Mouse (Mus musculus) frontal cortex, postnatal 25 days (tissue): ENCODE measurements around the gene Dcxr.
"Not testable (repeated sequence)": the region's sequence is repeated elsewhere in the genome, so short reads cannot be mapped to it uniquely, and the experiment has no call there.

Experiments
- DNase-seq, 2 experiments: peaks; one replicate each; pipeline ENCODE4 v3.0.0; 2022; ENCODE audit warnings: low spot score in 2 of 2

Gene Dcxr

DNA sequence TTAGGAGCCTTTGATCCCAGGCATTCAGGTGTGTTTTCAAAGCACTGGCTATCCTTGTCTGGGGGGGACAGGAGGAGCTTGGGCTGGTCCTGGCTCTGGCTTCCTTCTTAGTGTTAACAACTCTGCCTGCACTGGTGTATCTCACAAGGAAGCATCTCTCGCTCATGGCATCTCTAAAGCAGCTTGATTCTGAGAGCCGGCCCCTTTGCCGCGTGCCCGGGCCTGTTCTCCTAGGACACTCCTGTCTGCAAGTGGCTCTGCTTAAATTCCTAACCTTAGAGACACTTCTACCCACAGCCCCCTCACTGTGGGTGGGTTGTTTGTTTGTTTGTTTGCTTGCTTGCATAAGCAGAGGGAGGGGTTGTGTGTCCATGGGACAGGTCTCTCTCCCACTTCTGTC is 19.1 kb downstream of the Dcxr start:
- no peak for DNase-seq

DNA sequence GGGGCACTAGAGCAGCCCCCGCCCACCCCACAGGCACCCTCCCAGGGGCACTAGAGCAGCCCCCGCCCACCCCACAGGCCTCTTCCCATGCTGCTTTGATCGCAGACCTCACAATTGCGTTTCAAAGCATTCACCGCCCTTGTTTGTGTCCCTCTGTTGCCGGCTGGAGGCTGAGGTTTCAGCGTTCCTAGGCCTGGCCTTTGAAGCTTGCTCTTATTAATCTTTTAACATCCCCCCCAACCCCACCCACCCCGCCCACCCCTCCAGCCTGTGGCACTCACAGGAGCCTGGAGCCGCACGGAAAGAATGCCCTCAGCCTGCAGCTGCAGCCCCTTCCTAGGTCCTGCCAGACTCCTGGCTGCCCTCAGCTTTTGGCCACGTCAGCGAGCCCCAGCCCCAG is 19.9 kb downstream of the Dcxr start:
- DNase-seq = no peak

DNA sequence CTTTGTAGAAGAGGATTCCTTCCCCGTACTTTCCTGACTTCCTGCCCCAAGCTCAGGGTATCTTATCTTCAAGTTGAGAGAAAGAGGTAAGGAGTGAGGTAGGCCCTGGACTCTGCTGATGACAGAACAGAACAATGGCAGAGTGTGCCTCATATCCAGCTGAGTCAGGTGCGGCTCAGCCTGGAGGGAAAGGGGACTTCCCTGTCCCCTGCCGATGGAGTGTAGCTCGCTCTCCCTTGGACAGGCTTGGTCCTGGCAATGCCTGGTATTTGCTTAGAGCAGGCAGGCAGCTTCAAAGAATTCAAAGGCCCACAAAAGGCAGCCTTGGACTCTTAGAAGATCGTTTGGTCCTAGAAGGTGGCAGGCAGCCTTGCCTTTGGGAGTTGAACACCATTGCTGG is 21.0 kb downstream of the Dcxr start:
- no peak for DNase-seq

DNA sequence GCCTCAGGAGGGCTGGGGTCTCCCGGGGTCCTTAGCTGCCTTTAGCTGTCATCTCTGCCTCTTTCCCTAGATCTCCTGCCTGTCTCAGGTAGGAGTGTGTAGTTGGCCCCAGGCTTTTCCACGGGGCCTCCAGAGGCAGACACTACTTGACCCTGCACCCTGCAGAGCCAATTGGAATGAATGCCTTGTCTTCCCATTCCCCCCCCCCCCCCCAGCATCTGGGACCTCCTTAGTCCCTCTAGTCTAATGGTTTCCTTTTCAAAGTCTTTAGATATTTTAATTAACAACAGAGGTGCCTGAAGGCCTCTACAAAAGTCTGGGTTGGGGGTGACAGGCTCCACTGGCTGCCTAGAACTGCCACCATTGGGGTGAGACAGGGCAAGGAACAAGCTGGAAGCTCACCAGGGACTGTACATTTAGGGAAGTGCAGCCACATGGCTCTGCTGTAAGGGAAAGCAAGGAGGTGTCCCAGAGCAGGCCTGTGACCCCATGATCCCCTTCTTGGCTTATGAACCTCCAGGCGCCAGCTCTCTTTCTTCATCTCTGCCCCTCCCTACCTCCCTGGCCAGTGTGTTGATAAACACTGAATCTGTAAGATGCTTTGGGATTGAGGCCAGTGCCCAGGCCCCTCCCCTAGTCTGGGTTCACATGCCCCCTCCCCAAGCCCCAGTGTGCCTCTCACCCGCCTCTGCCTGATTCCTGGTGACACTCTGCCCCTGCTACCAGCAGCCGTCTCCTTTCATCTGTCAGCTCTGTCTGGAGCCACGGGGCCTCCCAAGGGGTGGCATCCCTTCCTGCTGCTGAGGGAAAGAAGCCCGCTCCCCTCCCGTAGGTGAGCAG is 22.4 kb downstream of the Dcxr start:
- DNase-seq = no peak

DNA sequence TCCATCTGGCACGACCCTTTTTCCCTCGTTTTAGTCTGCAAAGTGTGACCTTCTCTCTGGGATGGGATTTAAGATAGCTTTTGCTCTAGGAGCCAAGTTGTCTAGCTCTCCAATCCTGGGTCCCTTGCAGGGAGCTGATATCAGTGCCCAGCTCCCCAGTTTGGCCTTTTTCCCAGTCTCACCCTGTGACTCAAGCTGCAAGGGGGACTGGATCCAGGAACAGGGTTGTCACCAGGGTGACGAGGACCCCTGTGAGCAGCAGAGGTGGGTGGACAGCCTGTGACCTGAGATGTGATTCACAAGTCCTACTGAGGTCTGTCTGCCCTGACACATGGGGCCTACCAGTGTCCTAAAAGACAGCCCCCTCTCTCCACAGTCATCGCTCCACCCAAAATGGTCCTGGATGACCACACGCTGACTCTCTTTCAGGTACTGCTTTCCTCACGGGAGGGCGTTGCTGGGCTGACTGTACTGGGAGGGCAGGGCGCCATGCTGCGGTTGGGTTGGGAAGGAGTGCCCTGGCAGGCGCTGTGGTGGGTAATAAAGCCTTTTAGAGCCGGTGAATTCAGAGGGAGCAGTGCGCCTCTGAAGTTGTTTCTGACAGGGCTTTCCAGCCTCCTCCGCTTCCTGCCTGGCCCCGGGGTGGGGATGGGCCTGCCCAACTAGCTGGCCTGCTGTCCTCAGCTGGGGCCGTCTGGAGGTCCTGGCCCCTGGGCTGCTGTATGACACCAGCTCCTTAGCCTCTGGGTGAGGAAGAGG is 23.2 kb downstream of the Dcxr start:
- no peak for DNase-seq

DNA sequence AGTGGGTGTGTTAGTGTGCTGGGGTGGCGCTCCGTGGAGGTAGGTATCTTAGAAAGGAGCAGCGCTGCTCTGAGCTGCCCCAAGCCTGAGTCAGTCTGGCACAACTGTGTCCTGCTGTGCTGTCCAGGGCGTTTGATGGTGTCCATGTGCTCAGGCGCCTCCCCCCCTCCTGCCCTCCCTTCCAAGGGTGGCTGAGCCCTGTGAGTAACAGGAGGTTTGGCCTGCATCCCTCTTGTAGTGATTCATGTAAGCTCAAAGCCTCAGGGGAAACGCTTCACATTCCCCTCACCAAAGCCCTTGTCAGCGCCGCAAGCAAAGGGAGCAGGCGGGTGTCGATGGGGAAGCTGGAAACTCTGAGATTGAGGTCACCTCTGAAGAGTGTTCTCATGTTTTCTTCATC is 29.3 kb downstream of the Dcxr start:
- no peak for DNase-seq

DNA sequence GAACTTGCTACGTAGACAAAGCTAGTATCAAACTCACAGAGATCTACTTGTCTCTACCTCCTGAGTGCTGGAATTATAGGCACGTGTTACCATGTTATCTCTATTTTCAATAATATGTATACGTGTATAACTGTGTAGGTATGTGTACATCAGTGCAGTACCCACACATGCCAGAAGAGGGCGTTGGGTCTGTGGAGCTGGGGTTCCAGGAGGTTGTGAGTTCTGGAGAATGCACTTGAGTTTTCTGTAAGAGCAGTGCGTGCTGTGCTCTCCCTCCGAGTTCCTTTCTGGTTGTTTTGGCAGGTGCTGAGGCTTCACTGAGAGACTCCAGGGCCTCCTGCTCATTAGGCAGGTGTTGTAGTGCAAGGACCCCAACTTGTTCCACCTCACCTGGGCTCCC is 30.5 kb downstream of the Dcxr start:
- no peak for DNase-seq

DNA sequence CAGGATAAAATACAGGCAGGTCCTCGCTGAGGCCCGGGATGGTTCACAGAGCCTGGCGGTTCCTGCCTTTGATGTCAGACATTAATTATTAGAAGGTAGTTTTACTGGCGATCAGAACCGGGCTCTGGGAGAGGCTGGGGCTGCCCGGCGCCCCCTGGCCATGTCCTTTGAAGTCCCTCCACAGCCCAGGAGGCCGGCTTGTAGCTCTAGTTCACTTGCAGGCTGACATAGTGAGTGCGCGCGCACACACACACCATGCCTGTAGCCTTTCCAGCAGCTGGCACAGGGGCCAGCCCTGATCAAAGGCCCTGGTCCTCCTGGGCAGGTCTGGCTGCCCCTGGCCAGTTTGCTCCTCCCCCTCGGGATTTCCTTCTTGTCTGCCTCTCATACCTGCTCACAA is 31.4 kb downstream of the Dcxr start:
- DNase-seq = no peak

DNA sequence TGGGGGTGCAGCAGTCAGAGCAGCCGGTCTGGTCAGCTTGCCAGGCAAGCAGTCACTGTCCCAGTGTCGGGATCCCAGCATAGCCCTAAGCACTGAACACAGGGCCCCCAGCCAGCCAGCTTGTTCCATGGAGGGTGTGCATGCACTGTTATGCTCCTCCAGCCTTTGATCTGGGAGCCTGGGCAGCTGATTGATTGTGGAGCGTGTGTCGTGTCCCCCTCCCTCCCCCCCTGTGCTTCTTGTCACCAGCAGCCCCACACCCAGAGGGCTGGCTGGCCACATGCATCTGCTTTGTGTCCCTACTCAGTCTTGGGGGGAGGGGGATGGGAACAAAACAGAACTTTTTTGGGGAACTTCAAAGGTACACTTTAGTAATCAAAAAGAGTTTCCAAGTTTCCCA is 31.9 kb downstream of the Dcxr start:
- no peak for DNase-seq

DNA sequence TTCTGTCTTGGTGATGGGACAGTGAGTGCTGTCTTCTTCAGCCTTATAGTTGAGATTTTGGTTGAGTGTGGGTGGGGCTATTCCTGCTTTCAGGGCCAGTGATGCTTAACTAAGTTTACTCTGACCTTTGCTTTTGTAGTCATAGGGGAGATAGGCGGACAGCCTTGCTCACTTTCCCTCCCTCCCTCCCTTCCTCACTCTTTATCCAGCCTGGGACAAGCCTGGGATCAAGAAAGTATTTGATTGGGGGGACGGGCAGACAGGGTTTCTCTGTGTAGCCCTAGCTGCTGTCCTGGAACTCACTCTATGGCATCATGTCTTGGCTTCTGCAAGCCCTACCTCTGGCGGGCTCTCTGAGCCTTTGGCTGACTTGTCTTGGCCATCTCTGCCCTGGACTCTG is 33.6 kb downstream of the Dcxr start:
- DNase-seq = no peak

DNA sequence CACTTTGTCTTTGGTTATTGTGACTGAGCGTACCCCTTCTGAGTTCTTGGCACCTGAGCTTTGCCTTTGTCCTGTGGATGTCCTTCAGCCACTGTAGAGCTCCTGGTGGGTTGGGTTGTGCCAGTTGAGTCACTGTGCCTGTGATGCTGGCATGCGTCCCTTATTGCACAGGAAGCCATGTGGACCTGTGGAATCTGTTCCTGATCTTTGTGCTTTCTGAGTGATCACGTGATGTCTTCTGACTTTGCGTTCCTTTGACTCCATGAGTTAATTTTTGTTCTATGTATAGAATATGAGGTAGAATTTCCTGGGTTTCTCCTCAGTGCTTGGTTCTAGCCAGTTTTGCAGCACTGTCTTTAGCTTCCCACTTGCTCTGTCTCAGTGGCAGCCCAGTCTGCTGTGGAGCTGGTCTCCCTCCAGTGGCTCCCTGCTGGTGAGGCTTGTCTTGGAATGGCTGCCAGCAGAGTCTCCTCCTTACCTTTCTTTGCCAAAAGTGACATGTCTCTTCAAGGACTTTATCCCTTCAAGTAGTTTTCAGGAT is 34.5 kb downstream of the Dcxr start:
- DNase-seq = no peak

DNA sequence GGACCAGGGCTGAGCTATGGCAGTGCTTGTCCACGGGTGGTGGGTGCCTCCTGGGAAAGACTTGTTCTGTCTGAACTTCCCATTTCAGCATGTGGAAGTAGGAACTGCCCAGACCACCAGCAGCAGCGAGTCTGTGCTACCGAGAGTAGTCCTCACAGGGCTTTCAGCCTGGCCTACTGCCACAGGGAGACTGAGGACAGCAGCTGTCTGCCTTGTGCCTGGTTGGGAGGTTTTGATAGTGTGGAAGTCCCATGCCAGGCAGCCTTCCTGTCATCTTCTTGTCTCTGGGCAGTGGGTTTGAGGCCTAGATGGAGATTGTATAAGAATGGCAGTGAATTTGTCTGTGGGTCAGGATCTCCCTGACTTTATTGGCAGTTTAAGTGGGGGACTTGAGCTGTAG is 37.7 kb downstream of the Dcxr start:
- DNase-seq = no peak

DNA sequence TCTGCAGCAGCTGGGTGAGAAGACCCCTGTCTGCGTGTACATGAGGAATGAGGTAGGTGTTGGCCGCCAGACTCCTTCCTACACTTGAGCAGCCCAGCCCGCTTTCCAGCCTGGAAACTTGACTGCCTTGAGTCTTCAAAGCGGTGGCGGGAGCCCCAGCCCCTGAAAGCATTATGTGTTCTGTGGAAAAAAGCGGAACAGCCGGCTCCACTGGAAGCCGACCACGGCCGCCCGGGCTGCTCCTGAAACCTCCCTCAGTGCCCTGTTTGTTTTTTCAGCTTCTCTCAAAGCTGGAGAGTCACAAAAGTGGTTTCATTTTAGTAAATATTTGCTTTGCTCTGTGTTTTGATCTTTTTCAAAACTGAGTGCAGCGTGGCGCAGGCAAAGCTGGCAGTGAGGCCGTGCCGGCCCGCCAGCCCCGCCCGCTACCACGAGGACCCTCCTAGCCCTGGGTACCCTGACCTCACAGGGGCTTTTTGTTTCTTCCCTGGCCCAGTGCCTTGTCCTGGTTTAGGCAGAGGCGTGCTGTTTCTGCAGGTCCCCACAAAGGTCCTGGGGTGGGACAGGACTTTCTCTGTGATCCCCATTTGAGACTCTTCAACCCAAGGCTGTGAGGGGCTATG is 40.3 kb downstream of the Dcxr start:
- no peak for DNase-seq

DNA sequence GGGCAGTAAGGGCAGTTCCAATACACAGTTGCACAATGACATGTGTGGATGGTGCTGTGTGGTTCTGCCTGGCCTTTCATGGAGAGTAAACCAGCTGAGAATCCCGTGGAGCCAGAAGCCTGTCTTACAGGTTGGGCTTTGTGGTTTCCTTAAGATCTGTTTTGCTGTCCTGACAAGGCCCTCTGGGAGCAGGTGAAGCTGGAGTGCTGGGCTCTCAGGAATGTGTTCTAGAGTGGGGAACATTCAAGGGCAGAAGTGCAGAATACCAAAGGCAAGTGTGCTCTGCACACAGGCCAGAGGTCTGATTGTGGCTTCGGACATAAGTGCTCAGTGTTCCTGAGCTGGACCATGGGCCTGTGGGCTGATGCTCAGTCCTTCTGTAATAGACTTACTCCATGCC is 42.4 kb downstream of the Dcxr start:
- DNase-seq = no peak

DNA sequence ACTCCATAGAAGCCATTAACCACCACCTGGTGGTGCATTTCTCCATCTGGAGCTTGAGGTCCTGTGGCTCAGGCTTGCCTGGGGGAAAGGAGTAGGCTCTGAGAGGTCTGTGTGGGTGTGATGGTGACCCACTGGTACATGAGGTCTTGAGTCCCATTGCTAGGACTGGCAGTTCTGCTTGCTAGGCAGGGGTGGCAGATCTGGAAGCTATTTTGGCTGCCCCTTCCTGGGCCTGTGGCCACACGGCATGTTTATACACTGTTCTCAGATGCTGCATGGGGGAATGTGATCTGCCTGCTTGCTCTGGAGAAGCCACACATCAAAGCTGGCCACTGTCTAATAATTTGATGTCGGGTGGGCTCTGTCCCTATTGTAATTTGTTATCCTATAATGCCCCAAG is 43.0 kb downstream of the Dcxr start:
- no peak for DNase-seq

DNA sequence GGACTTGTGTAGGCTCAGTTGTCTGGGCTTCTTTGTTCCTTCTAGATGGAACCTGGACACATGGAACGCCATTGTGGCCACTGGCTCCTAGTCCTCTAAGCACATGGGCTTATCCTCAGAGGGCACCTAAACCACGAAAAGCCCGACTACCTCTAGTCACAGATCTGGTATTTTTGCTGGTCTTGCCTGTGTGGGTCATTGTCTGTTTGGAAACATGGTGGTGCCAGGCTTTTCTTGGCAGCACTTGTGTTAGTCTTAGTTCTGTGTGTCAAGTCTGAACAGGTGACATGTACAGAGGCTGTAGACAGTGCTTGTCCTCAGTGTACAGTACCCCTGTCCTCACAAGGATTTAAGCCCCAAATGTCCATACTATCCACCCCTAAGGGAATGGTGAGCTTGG is 43.5 kb downstream of the Dcxr start:
- DNase-seq = no peak

DNA sequence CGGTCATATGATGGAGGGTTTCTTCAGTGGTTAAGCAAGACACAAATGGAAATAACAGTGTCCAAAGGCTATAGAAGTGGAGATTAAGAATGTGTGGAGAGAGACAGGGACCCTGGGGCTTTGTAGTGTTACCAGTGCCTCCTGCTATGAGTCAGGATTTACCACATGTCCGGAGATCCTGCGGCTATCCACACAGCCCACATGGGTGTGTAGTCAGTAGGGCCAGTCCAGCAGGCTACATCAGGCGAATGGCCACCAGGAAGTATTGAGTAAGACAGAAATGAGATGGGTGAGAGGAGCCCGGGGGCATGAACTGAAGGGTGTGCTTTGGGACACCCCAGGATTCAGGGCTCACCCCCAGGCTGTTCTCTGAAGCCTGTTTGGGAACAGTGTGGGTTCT is 44.4 kb downstream of the Dcxr start:
- DNase-seq = no peak

DNA sequence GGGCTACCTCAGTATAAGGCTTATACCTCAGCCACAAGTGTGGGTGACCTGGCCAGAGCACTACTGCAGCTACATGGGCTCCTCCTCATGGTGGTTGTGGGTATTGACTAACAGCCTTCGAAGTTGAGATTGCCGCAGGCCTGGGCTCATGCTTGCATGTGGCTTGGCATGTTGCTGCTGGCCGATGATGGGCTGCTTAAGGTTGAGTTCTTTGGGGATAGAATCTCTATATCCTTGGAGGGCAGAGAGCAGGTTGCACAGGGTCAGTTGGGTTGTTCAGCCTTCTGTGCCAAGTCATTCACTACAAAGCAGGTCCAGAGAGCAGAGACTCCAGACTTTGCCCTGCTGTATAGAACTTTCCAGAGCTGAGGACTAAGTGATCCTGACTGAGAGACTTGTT is 47.2 kb downstream of the Dcxr start:
- no peak for DNase-seq

DNA sequence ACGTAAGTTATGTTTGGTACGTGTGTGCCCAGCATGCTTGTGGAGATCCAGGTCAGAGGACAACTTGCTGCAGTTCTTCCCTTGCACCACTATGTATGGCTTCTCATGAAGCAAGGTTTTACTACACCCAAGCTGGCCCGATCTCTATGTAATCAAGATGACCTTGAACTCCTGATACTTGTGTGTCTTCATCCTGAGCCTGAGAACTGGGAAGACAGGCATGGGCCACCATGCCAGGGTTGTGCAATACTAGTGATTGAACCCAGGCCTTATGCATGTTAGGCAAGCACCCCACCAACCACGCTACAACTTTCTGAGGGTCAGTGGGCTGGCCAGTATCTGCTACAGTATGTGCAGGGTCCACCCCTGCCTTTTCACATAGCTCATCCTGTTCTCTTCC is 50.1 kb downstream of the Dcxr start:
- DNase-seq = no peak

DNA sequence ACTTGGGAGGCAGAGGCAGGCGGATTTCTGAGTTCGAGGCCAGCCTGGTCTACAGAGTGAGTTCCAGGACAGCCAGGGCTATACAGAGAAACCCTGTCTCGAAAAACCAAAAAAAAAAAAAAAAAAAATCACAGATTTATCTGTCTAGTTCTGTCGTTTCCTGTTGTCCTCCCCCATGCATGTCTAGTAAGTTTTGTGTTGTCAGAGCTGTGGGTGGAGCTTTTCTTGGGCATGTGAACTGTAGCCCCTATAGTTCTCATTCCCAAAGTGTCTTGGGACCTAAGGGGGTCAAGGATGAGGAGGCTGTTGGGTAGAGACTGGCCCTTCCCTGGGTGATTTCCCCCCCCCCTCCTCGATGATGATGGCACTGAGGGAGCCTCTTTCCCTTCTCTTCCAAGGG is 51.2 kb downstream of the Dcxr start:
- DNase-seq = not testable (repeated sequence)
